Mouse (Mus musculus) R1 (cell line): ENCODE measurements around the gene Fbxw20.
"Not testable (repeated sequence)": the region's sequence is repeated elsewhere in the genome, so short reads cannot be mapped to it uniquely, and the experiment has no call there.

Experiments
- DNase-seq: peaks from one replicate; pipeline ENCODE4 v3.0.0-alpha.2; 2018; ENCODE audit warnings: low read depth, low spot score

The Fbxw20 gene

DNA sequence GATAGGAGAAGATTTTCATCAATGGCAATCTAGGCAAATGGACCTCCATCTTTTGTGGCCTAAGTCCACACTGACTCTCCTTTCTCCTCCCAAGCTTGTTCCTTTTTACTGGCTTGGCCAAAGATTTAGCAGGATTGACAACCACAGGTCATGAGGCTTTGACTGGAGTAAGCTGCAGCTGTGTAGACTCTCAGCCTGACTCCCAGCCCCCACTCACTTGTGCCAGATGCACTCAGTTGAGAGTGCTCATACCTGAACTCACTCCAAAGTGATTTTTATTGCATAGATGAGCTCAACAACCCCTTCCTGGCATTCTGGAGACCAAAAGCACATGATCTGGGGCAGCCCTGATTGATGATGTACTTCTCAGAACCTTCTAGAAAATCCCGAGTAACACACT lies at the start of gene Fbxw20:
TSS of gene Fbxw20 (minus strand) at position 101 of the 400 bp plus-strand sequence.
- no peak for DNase-seq

DNA sequence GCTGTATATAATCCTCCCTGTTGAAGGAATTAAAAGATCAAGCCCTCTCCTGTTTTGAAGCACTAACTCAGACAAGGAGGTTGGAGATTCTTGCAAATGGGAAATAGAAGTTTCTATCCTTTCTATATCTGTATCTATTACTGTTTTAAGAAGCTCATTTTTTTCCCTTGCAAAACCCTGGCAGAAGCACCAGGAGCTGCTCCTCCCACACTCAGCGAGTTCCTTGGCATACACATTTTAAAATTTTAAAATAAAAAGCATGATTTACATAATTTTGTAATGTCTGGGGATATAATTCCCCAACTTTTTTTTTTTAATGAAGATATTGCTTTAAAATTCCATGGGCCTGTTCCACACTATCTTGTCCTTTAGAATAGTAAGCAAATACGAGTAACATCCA lies 28.5 kb upstream of the Fbxw20 start:
- no peak for DNase-seq

DNA sequence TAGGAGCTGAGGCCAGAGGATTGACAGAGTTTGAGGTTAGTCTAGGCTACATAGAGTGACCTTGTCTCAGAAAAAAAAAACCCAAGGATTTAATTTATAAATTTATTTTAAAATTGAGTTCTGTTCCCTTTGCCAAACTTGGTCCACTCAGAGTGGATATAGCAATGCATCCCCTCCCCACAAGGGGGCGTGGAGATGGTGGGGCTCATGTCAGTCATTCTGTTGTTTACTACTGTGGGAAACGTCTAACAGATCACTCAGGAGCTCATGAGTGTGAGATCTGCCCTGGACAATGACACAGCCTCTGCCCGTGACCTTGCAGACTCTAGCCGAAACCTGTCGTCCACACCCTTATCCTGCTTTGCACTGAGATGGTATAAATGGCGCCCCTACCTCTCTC lies 16.1 kb downstream of the Fbxw20 start:
- DNase-seq = peak; percentile 52

DNA sequence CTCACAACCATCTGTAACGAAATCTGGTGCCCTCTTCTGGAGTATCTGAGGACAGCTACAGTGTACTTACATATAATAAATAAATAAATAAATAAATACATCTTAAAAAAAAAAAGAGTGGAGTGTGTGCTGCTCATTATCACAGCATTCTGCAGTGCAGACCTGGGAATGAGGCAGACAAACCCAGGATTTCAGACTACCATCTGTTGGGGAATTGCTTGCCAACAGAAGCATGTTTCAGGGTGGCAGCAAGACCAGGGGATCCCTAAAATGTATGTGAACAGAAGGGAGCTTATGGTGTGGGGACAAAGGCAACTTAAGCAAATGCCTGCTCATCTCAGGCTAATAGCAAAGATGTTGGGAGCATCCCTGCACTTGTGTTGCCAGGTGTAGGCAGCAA lies 33.2 kb downstream of the Fbxw20 start:
- not testable (repeated sequence) for DNase-seq

DNA sequence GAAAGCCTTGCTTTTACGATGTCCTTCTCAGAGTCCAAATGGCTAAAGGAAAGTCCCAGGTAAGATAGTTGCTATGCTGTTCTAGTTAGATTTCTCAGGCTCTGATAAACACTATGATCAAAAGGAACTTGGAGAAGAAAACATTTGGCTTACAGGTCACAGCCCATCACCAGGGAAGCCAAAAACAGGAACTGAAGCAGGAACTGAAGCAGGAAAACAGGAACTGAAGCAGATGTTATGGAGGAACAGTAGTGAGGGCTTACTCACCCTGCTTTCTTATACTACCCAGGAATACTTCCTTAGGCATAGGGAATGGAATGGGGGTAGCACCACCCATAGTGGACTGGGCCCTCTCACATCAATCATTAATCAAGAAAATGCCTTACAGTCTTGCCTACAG lies 34.2 kb downstream of the Fbxw20 start:
- no peak for DNase-seq

DNA sequence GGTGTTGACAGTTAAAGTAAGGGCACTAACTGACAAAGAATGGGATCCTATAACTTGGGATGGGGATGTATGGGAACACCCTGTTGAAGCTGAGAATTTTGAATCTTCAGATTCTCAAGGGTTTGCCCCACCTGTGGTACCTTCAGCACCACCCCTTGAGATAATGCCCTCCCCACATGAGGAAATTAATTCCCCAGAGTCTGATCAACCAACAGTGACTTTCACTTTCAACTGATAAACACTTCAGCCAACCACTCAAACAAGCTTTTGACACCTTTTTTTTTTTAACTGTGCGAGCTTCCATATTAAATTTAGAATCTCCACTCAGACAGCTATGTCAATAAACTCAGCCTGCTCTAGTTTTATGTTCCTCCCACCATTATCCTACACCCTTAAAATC lies 35.2 kb downstream of the Fbxw20 start:
- DNase-seq = no peak

DNA sequence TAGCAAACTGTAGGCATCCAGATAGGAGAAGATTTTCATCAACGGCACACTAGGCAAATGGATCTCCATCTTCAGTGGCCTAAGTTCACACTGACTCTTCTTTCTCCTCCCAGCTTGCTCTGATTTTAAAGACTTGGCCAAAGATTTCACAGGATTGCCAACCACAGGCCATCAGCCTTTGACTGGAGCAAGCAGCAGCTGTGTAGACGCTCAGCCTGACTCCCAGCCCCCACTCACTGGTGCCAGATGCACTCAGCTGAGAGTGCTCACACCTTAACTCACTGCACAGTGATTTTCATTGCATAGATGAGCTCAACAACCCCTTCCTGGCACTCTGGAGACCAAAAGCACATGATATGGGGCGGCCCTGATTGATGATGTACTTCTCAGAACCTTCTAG lies 38.7 kb downstream of the Fbxw20 start, which contains the start of gene Fbxw13:
TSS of gene Fbxw13 (minus strand) at position 101 of the 400 bp plus-strand sequence.
- DNase-seq = not testable (repeated sequence)

DNA sequence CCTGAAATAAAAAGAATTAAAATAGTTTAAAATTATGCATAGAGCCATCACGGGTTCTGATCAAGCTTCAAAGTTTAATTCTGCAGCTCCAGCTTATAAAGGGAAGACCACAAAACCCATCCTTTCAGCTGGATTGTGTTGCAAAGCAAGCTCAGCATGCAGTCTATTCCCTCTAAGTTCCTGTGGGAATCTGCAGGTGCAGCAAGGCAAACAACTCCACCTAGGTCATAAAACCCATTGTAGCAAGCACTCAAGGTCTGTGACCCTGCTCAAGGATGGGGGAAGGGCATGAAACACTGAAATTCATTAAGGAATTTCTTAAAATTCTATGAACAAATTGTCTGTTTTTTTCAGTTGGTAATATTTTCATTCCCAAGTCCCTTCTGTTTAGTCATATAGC lies 57.3 kb downstream of the Fbxw20 start:
- DNase-seq = peak; percentile 96

DNA sequence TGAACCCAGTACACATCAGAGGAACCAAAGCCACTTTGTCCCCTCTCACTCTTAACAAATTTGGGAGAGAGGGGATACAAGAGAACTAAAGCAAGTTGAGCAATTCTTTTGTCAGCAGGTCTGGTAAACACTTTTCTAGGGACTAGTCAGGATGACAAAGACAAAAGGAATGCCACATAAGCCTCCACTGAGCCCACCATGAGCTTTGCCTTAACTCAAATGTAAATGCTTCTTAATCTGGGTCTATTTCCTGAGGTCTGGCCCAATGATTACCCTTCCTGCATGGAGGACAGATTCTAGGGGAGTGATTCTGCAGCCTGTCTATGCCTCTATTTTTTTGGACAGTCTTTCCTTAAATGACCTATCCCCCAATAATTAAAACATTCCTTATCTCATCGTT lies 58.3 kb downstream of the Fbxw20 start:
- DNase-seq = peak; percentile 91
